Mouse (Mus musculus) ES-E14 (cell line): Measurements from ENCODE around the gene Ikbkg. TPM values are rescaled to one million over a fixed set of nuclear protein-coding genes. Genes with fewer than 3 reads are reported as not detected.
"Not testable (repeated sequence)": the region's sequence is repeated elsewhere in the genome, so short reads cannot be mapped to it uniquely, and the experiment has no call there.

Source experiments
- DNase-seq: peaks from one replicate; pipeline ENCODE4 v3.0.0-alpha.2; 2013; ENCODE audit warnings: low read depth, low spot score
- H3K27ac ChIP-seq: 2 replicates; pipeline ENCODE4 v1.5.1; 2012; ENCODE audit warnings: low read depth, mild to moderate bottlenecking, low read length, moderate library complexity, mixed read lengths; ENCODE audit not compliant: poor library complexity, insufficient read depth, severe bottlenecking
- H3K36me3 ChIP-seq: 2 replicates; pipeline ENCODE4 v1.6.1; 2012; ENCODE audit warnings: mild to moderate bottlenecking, low read length, moderate library complexity, mixed read lengths; ENCODE audit not compliant: control insufficient read depth, poor library complexity, insufficient read depth, severe bottlenecking
- H3K4me1 ChIP-seq, 2 experiments: fragments of 150-350 bp in 1 of 2; sonication (generic) in 1 of 2; 2 replicates each; pipeline ENCODE4 v1.6.1; 2012; ENCODE audit warnings: low read length in 2 of 2, mild to moderate bottlenecking in 1 of 2, mixed read lengths in 1 of 2; ENCODE audit not compliant: control insufficient read depth in 2 of 2, insufficient read depth in 2 of 2, poor library complexity in 1 of 2
- H3K4me3 ChIP-seq, 2 experiments: fragments of 150-350 bp in 1 of 2; sonication (generic) in 1 of 2; 2 replicates each; pipeline ENCODE4 v1.5.1; 2012; ENCODE audit warnings: low read length in 2 of 2, low read depth in 1 of 2, mild to moderate bottlenecking in 1 of 2, mixed read lengths in 1 of 2; ENCODE audit not compliant: insufficient read depth in 1 of 2, poor library complexity in 1 of 2, severe bottlenecking in 1 of 2
- H3K9ac ChIP-seq: 2 replicates; pipeline ENCODE4 v1.6.1; 2012; ENCODE audit warnings: low read depth, mild to moderate bottlenecking, low read length, mixed read lengths; ENCODE audit not compliant: poor library complexity, insufficient read depth, severe bottlenecking
- H3K9me3 ChIP-seq: fragments of 150-350 bp; sonication (generic); 2 replicates; pipeline ENCODE4 v1.6.1; 2012; ENCODE audit warnings: low read depth, mild to moderate bottlenecking, low read length; ENCODE audit not compliant: control insufficient read depth, insufficient read depth
- CHD2 ChIP-seq: IDR thresholded peaks from 2 replicates; pipeline ENCODE4 v1.6.1; 2014; ENCODE audit warnings: mild to moderate bottlenecking, low read depth, low read length, inconsistent platforms
- HCFC1 ChIP-seq: IDR thresholded peaks from 2 replicates; pipeline ENCODE4 v1.6.1; 2012; ENCODE audit warnings: low read length, inconsistent platforms, borderline replicate concordance; ENCODE audit not compliant: insufficient read depth
- MAFK ChIP-seq: IDR thresholded peaks from 2 replicates; pipeline ENCODE4 v1.6.1; 2014; ENCODE audit warnings: mild to moderate bottlenecking, low read depth, low read length, inconsistent platforms; ENCODE audit not compliant: insufficient read depth
- ZC3H11A ChIP-seq: IDR thresholded peaks from 2 replicates; pipeline ENCODE4 v1.6.1; 2012; ENCODE audit warnings: low read depth, mild to moderate bottlenecking, inconsistent platforms, low read length, borderline replicate concordance
- ZNF384 ChIP-seq: IDR thresholded peaks from 2 replicates; pipeline ENCODE4 v1.6.1; 2012; ENCODE audit warnings: low read depth, low read length, inconsistent platforms
- in situ Hi-C, 2 experiments: fragments of 600-800 bp; cut with MboI; formaldehyde crosslinking; loops; one replicate each; pipeline ENCODE4 v1.15.1; 2025; ENCODE audit warnings: low sequenced_read_pairs in 2 of 2, inconsistent platforms in 1 of 2; ENCODE audit not compliant: unreplicated experiment in 2 of 2
- total RNA-seq: library from RNA; depleted of rRNA; stranded (reverse); fragments of 300-350 nt; gene quantifications from 2 replicates; pipeline ENCODE4 v1.2.3, GENCODE M21; 2012

Ikbkg gene
- total RNA-seq, 1 experiment = 15.4 TPM

- in situ Hi-C loops = no loop called here
- no peak for TF ChIP-seq MAFK
- 0 out of 2 replicates have a peak, but pooled peaks have one; percentile 4 for TF ChIP-seq HCFC1
Measured at GRCm38 (mm10) chrX:74428826-74429276, 35.8 kb downstream of the Ikbkg start, which contains the start of gene G6pdx. TSS of gene G6pdx (minus strand) at chrX:74429194.

DNA sequence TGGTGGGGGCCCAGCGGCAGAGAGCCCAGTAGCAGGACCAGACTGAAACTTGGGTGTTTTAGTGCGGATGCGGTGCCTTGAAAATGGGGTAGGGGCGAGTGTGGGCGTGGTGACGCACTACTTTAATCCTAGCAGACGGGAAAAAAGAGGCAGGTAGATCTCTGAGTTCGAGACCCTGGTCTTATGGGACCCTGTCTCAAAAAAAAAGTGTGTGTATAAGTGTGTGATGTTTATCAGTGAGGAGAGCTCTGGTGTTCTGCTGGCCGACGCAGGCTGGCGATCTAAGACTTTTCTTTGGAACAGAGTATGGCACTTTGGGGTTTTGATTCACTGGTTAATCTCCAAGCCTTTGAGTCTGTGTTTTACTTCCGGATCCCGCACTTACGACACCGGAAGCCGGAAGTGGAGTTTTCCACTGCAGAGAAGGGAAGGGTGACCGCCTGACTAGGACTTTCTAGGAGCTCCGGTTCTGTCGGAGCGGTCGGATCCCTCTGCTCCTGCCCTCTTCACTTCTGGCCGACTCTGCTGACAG is 36.3 kb downstream of the Ikbkg start:
- TF ChIP-seq MAFK = no peak
- no peak for TF ChIP-seq ZNF384
- no peak for TF ChIP-seq CHD2
- no peak for TF ChIP-seq HCFC1
- no peak for TF ChIP-seq ZC3H11A
- H3K27ac ChIP-seq = peak overlapping the region; percentile 61; the same call in 1 of the 2 replicates
- H3K9ac ChIP-seq = peak overlapping the region; percentile 91
- in situ Hi-C loops = no loop called here
- peak overlapping the region; percentile 82 to 87 for H3K4me3 ChIP-seq
- H3K9me3 ChIP-seq = no peaks in the 10 kb centered on the region
- H3K36me3 ChIP-seq = 0 out of 2 replicates have a peak, but pooled peaks cover 6% of the 10 kb centered on the region
- H3K4me1 ChIP-seq = no peaks in the 10 kb centered on the region
- peak; percentile 52 for DNase-seq

More at GRCm38 (mm10) chrX:74428826-74429276, 35.8 kb downstream of the Ikbkg start, which contains the start of gene G6pdx:
- peak; percentile 66 for DNase-seq
- H3K27ac ChIP-seq = peak within 1 kb of the TSS; percentile 61; the same call in 1 of the 2 replicates
- no peaks in the 10 kb centered on the region for H3K9me3 ChIP-seq
- 0 out of 2 replicates have a peak, but pooled peaks cover 6% of the 10 kb centered on the region for H3K36me3 ChIP-seq
- H3K4me1 ChIP-seq = no peaks in the 10 kb centered on the region
- peak within 1 kb of the TSS; percentile 91 for H3K9ac ChIP-seq
- peak within 1 kb of the TSS; percentile 82 to 87 for H3K4me3 ChIP-seq

GRCm38 (mm10) chrX:74451157-74451912 is 58.2 kb downstream of the Ikbkg start:
- H3K4me1 ChIP-seq = no peaks in the 10 kb centered on the region
- H3K36me3 ChIP-seq = peaks cover 3% of the 10 kb centered on the region
- H3K4me3 ChIP-seq = no peak overlapping the region
- in situ Hi-C loops = no loop called here
- TF ChIP-seq ZNF384 (no peak), CHD2 (no peak), ZC3H11A (no peak), MAFK (no peak), HCFC1 (no peak)
- no peak overlapping the region for H3K27ac ChIP-seq
- H3K9me3 ChIP-seq = no peaks in the 10 kb centered on the region
- H3K9ac ChIP-seq = no peak overlapping the region
- no peak for DNase-seq

- no peak overlapping the region for H3K4me3 ChIP-seq
- H3K27ac ChIP-seq = no peak overlapping the region
- no peak for DNase-seq
- TF ChIP-seq ZC3H11A = peak; percentile 33; the same call in 1 of the 2 replicates
- no peak for TF ChIP-seq ZNF384
- no peaks in the 10 kb centered on the region for H3K9me3 ChIP-seq
- H3K9ac ChIP-seq = no peak overlapping the region
- H3K36me3 ChIP-seq = peaks cover 2% of the 10 kb centered on the region
- in situ Hi-C loops = no loop called here
- H3K4me1 ChIP-seq = no peaks in the 10 kb centered on the region
Measured at GRCm38 (mm10) chrX:74452773-74453172, 59.7 kb downstream of the Ikbkg start.

DNA sequence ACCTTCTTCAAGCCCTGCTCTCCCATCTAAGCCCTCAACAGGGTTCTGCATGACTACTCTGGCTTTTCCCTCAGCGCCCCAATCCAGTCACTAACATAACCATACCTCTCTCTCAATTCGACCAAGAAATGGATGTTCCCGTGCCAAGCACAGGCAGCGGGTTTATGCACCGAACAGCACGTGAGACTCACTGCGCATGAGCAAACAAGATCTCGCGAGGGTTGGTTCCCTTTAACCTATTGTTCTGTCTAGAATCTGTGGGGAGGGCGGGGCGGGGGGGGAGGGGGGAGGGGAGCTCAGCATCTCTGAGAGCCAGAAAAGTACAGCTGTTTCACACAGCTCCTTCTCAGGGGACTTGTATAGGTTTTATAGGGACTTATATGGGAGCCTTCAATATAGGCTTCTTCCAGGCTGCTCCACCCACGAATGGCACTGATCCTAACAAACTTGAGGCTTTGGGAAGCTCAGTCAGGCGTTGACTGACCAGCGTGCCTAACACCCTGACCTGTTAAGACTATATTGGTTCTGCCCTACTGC is 88.3 kb downstream of the Ikbkg start, which contains the start of gene Gm6880:
Gene Gm6880 (minus strand): TSS at position 51 of the 537 bp plus-strand sequence.
- in situ Hi-C loops, H3K4me3 ChIP-seq, DNase-seq, H3K4me1 ChIP-seq, H3K9ac ChIP-seq, H3K36me3 ChIP-seq, H3K9me3 ChIP-seq, H3K27ac ChIP-seq: not testable (repeated sequence)
